Mouse (Mus musculus): Measurements from ENCODE around the gene Mcts2.
A peak's percentile ranks its signal among the peaks of the same experiment; 100 is the strongest.

The Mcts2 gene

GRCm38 (mm10) chr2:152686399-152686798 lies 436 bp upstream of the Mcts2 start:
- DNase-seq (ENCODE audit: low spot score), result no peak

GRCm38 (mm10) chr2:152691564-152692217 lies 4.9 kb downstream of the Mcts2 start:
- peak; percentile 75 for DNase-seq (ENCODE audit: low spot score)

GRCm38 (mm10) chr2:152693233-152693632 lies 6.4 kb downstream of the Mcts2 start:
- no peak for DNase-seq (ENCODE audit: low spot score)

GRCm38 (mm10) chr2:152693735-152694134 lies 6.9 kb downstream of the Mcts2 start:
- no peak for DNase-seq (ENCODE audit: low spot score)

GRCm38 (mm10) chr2:152694708-152695107 lies 7.9 kb downstream of the Mcts2 start:
- DNase-seq (ENCODE audit: low spot score), result peak; percentile 94

- DNase-seq (ENCODE audit: low spot score), result no peak
Measured at GRCm38 (mm10) chr2:152696016-152696415, 9.2 kb downstream of the Mcts2 start.

- peak; percentile 74 for DNase-seq (ENCODE audit: low spot score)
Measured at GRCm38 (mm10) chr2:152696476-152697164, 9.8 kb downstream of the Mcts2 start.

- no peak for DNase-seq (ENCODE audit: low spot score)
Measured at GRCm38 (mm10) chr2:152700138-152700537, 13.3 kb downstream of the Mcts2 start.

GRCm38 (mm10) chr2:152700725-152701124 lies 13.9 kb downstream of the Mcts2 start:
- no peak for DNase-seq (ENCODE audit: low spot score)

- no peak for DNase-seq (ENCODE audit: low spot score)
Measured at GRCm38 (mm10) chr2:152703596-152704255, 16.9 kb downstream of the Mcts2 start.

GRCm38 (mm10) chr2:152704256-152704605 lies 17.4 kb downstream of the Mcts2 start:
- no peak for DNase-seq (ENCODE audit: low spot score)

GRCm38 (mm10) chr2:152704811-152705370 lies 18.1 kb downstream of the Mcts2 start:
- no peak for DNase-seq (ENCODE audit: low spot score)

- DNase-seq (ENCODE audit: low spot score), result no peak
Measured at GRCm38 (mm10) chr2:152705993-152706571, 19.2 kb downstream of the Mcts2 start.

- DNase-seq (ENCODE audit: low spot score), result no peak
Measured at GRCm38 (mm10) chr2:152707186-152707585, 20.4 kb downstream of the Mcts2 start.

- DNase-seq (ENCODE audit: low spot score), result peak; percentile 90
Measured at GRCm38 (mm10) chr2:152707627-152708026, 20.8 kb downstream of the Mcts2 start.

- DNase-seq (ENCODE audit: low spot score), result no peak
Measured at GRCm38 (mm10) chr2:152709066-152709465, 22.2 kb downstream of the Mcts2 start.

GRCm38 (mm10) chr2:152716241-152716772 lies 29.5 kb downstream of the Mcts2 start:
- DNase-seq (ENCODE audit: low spot score), result no peak

- DNase-seq (ENCODE audit: low spot score), result no peak
Measured at GRCm38 (mm10) chr2:152717652-152718051, 30.8 kb downstream of the Mcts2 start.

GRCm38 (mm10) chr2:152718076-152718475 lies 31.2 kb downstream of the Mcts2 start:
- DNase-seq (ENCODE audit: low spot score), result no peak

- no peak for DNase-seq (ENCODE audit: low spot score)
Measured at GRCm38 (mm10) chr2:152723651-152724331, 37.0 kb downstream of the Mcts2 start.

GRCm38 (mm10) chr2:152724332-152724723 lies 37.5 kb downstream of the Mcts2 start:
- no peak for DNase-seq (ENCODE audit: low spot score)

All from ovary, adult 18-20 months (tissue).